Mouse (Mus musculus) ES-Bruce4 (cell line): ENCODE measurements around the gene Rabl6.

Experiments
- CTCF ChIP-seq: IDR thresholded peaks from one replicate; pipeline ENCODE4 v1.8.1; 2011; ENCODE audit warnings: low read depth, low read length
- EP300 ChIP-seq: IDR thresholded peaks from 2 replicates; pipeline ENCODE4 v1.6.1; 2011; ENCODE audit warnings: low read depth, low read length; ENCODE audit not compliant: insufficient read depth
- POLR2A ChIP-seq: IDR thresholded peaks from one replicate; pipeline ENCODE4 v1.8.1; 2011; ENCODE audit warnings: low read length; ENCODE audit not compliant: insufficient read depth

DNA sequence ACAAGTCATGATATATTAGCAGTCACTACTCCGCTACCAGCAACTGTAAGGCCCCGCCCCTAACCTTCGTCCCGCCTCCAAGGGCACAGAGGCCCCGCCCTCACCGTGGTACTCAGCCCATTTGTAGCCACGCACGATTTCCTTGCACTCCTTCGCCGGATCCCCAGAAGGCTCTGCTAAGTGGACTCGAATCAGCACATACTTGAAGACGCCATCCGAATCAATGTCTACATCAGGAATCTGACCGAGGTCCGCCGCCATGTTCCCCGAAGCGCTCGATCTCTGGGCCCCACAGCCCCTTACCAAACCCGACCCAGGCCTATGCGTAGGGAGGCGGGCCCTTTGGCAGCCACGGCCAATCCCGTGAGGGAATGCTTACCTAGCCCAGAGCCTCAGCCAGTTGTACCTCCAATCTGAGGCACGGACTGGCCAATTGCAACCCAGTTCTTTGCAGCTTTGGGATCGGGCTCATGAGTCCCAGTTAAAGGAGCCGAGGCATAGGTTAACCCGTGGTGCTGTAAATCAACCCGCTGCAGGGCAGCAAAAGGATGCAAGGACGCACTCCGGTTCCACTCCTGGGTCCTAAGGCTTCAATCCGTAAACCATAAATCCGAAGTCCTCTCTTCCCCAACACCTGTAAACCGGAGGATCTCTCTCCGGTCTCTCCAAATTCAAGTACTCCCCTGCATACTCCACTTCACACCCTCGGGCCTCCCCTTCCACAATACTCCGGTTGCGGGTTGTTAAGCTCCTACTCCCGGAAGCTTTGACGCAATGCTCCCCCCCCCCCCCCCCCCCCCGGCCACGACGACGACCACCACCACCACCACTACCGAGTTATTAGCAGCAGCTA is 33.5 kb downstream of the Rabl6 start, which contains the start of the genes Mamdc4 and Phpt1:
- TF ChIP-seq CTCF, result no peak
- peak; percentile 16 for TF ChIP-seq POLR2A
- no peak for TF ChIP-seq EP300
